Mouse (Mus musculus): ENCODE measurements at regions not wholly inside any gene's neighbourhood (a gene's known extent, or its start where the extent isn't known, plus 50 kb on each side); places are given as distances from the start of the nearest gene placed in this dataset.

DNA sequence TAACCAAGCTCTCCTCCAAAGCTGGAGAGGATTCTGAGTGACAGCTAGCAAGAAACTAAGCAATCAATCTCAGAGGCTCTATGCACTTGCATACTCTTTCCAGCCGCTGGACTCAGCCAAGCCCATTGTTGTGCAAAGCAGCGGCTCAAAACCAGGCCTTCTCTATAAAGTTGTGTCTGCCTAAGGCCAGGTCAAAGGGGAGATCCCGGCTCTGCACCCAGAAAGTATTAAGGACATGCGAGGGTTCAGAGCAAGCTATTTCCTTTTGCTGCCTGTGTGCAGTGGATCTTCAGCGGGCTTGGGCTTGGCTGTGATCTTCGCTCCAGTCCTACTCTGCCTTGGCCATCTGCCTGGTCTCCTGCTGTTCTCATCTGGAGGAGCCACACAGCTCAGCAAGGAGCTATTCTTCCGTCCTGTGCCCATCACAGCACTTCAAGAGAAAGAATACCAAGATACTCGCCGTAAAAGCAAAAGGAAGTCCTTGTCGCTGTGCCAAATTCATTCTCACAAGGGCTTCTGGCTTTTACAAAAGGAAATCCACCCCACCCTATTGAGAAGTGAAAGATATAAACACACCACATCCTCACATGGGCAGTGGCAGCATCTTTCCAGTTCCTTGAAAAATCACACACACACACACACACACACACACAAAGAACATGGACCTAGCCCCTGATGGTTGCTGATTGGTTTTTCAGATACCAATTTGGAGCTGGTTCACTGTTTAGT is 646.6 kb downstream of the Adgrl2 start:
- intact Hi-C loops (cut with DNase I), result no loop called here
- peak; percentile 62 to 71 for DNase-seq

GRCm38 (mm10) chr3:148343256-148343632 is 647.1 kb downstream of the Adgrl2 start:
- intact Hi-C loops (cut with DNase I), result no loop called here

GRCm38 (mm10) chr3:148339258-148339657 is 651.1 kb downstream of the Adgrl2 start:
- no peak for DNase-seq
- intact Hi-C loops (cut with DNase I), result no loop called here

More at GRCm38 (mm10) chr3:148343256-148343632, 647.1 kb downstream of the Adgrl2 start:
- no peak for DNase-seq

DNA sequence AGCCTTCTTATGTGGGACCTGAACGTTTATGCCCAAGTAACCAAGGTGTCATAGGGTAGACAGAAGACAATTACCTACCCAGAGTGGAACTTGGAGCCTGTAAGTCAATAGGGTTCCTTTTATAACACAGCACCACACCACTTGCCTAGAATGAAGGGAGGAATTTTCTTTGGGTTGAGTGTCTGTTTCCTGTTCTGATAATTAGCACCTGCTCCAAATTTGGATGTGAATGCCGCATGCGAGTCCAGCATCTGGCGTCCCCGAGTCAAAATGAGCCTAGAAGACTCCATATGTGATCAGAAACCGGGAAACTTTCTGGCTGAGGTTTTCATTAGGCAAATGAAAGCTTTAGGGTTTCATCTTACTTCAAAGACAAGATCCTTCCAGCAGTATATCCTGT is 653.7 kb downstream of the Adgrl2 start:
- no peak for DNase-seq
- intact Hi-C loops (cut with DNase I), result no loop called here

GRCm38 (mm10) chr3:148336091-148336511 is 654.3 kb downstream of the Adgrl2 start:
- intact Hi-C loops (cut with DNase I), result no loop called here
- peak in 1 of 2 experiments; percentile 23 for DNase-seq

DNA sequence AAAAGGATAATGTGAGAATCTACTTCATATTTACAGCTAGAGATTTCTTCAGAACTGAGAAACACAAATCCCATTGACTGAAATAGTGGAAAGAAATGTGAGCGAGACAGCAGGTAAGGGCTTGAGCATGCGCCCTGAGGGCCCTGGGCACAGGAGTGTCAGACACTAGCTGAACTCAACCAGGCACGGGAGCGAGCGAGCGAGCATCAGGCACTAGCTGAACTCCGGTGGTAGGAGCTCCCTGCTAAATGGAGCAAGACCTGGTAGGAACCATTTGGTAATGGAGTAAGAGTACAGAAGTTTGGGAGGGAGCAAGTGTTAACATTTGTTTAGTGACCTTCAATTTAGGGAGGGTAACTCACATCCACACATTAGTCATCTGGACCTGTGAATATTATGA is 654.7 kb downstream of the Adgrl2 start:
- DNase-seq, result no peak
- intact Hi-C loops (cut with DNase I), result no loop called here

DNA sequence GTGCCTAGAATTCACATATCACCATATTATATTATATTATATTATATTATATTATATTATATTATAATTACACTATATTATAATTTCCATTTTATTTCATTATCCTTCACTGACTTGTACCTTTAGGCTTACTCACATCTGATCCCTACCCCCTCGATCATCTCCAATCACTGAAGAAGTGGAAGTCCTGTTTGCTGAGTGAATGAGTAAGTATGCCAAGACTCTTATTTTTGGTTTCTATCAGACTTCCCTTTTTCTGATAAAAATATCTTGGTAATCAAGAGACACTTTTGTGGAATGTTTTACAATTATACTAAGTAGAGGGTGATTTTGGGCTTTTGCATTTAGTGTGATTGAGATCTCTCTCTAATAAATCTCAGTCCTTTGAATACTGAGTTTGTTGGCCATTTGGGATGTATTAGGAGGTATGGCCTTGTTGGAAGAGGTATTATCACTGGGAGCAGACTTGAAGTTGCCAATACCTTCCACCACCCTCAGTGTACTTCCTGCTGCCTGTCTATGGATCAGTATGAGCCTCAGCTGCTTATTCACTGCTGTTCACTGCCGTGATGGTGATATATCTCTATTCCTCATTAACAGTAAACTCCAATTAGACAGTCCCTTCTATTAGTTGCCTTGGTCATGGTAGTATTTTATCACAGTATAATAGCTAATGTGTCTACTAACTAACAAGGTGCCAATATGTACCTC is 665.3 kb downstream of the Adgrl2 start:
- intact Hi-C loops (cut with DNase I), result no loop called here
- DNase-seq, result no peak

DNA sequence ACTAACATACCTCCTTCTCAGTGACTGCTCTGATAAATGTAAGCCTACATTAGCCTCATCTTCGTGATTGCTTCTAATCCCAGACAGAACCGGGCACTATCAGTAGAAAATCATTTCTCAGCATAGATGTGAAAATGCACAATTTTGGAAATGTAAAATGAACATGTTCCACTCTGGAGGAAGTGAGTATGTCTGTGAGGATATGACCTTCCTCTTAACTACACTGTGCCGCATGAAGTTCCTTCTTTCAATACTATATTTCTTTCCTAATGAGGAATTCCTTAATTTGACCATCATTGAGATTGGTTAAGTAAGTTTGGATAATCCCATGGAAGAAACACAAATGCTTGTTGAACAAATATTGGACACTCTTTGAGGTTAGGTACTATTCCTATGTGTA is 668.5 kb downstream of the Adgrl2 start:
- intact Hi-C loops (cut with DNase I), result no loop called here
- no peak for DNase-seq

GRCm38 (mm10) chr3:148316198-148316597 is 674.2 kb downstream of the Adgrl2 start:
- intact Hi-C loops (cut with DNase I), result no loop called here
- DNase-seq, result no peak

DNA sequence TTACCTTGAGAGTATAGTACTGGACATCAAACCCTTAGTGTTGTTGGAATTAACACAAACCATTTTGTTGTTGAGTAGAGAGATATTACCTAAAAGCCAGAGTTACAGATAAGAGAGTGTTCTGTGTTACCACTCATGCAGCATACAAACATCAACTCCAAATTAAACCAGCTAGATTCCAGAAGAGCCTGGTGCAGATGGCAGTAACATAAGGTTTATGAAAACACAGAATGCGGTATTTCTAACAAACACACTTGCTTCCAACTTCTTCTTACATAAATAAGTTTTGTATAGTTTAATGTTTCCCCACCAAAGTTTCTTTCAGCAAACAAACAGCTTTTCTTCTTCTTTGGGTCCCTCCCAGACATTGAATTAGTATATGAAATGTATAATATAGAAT is 675.1 kb downstream of the Adgrl2 start:
- intact Hi-C loops (cut with DNase I), result no loop called here
- no peak for DNase-seq

DNA sequence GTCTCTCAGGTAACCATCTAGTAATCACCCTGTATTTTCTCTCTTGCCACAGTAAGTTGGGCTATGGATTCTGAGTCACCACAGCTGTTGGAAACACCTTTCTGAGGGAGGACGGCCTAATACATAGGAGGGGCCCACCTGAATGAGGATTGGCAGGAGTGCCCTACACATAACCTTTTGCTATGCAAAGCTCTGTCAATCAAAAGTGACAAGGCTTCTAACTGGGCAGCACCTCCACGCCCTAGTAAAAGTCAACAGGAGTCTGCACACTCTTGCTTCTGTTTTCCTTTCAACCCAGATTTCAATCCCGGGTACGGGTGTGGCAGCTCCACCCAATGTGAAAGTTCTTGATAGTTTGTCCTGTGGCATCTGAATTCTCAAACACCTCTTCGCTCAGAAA is 694.8 kb downstream of the Adgrl2 start:
- DNase-seq, result no peak
- intact Hi-C loops (cut with DNase I), result no loop called here

DNA sequence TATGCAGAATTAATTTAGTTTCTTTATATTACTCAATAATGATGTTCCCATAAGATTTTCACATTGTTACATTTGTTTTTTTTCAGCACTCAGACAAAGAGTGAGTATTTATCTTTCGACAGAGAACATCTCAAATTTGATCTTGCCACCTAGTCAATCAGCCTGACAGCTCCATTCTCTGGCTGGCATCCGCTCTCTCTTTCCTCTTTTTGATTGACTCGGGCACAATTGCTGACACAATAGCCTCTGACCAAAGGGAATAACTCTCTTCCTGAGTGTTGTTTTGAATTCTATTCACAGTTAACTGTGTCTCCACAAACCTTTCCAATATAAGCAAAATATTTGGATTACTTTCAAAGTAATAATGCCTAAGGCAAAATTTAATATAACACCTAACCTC is 711.4 kb downstream of the Adgrl2 start:
- no peak for DNase-seq
- intact Hi-C loops (cut with DNase I), result no loop called here

GRCm38 (mm10) chr3:148272159-148272848 is 718.1 kb downstream of the Adgrl2 start:
- no peak for DNase-seq
- intact Hi-C loops (cut with DNase I), result no loop called here

DNA sequence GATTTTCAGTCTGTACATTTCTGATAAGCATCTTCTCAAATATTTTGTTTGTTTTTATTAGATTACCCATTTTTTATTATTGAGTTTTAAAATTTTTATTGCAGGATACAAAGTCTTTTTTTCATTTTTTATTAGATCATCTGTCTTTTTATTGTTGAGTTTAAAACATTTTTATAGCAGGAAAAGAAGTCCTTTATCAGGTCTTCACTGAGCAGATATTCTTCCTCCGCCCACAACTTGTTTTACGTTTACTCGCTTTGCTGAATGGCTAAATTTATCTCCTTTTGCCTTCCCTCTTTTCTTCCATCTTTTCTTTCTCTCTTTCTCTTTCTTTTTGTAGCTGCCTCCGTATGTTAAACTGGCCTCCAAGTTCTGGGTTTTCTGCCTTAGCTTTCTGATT is 721.5 kb downstream of the Adgrl2 start:
- intact Hi-C loops (cut with DNase I), result no loop called here
- no peak for DNase-seq

DNA sequence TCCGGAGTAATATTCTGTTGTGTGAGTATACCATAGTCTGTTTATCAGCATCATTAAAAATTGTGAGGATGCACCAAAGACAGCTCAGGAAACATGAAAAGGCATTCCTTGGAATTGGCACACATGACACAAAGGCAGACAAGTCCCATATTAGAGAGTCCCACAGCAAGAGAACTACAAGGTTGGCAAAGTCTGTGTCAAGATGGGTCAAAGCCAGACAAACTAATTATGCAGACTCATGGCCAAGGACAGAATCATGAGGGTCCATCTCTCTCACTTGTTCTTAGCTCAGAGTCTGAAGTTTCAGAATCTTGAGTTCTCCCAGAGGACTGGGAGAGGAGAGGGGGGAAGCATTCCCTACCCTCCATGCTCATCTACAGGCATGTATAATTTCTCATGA is 731.1 kb downstream of the Adgrl2 start:
- intact Hi-C loops (cut with DNase I), result no loop called here
- DNase-seq, result no peak

- intact Hi-C loops (cut with DNase I), result no loop called here
- peak; percentile 71 to 78 for DNase-seq
Measured at GRCm38 (mm10) chr3:148248617-148249016, 741.7 kb downstream of the Adgrl2 start.

GRCm38 (mm10) chr3:148246786-148247185 is 743.6 kb downstream of the Adgrl2 start:
- intact Hi-C loops (cut with DNase I), result no loop called here
- DNase-seq, result no peak

- intact Hi-C loops (cut with DNase I), result no loop called here
- no peak for DNase-seq
Measured at GRCm38 (mm10) chr3:148238093-148238492, 752.3 kb downstream of the Adgrl2 start.

DNA sequence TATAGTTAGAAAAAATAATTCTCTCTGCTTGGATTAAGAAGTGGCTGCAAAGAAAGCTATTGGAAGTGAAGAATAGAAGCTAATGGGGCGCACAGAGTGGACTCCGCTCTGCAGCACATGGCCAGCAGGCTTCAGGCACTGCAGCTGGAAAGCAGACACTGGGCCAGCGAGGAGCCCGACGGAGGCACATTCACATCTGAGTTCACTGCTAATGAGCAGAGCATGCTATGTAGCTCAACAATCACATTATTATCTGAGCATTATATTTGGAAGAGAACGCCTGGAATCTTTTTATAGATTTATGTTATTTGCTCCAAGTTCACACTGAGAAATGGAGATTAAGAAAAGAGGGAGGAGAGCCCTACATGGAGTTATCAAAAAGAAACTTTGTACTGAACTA is 752.8 kb downstream of the Adgrl2 start:
- intact Hi-C loops (cut with DNase I), result no loop called here
- no peak for DNase-seq

DNA sequence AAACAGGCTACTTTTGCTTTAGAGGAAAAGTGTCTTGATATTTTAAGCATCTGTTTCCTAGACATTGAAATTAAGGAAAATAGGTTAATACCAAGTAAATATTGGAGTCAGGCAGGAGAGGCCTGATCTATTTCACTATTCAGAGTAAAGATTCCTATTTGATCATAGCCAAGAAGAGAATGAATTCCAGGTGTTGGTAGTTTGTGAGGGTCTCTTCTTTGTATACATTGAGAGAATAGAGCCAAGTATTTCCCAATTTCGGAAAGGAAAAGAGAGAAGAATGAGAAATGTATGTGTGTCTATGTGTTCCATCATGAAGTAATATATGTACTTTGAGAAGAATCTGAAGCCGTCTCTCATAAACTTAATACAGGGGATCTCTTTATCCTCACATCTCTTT is 756.7 kb downstream of the Adgrl2 start:
- DNase-seq, result no peak
- intact Hi-C loops (cut with DNase I), result no loop called here

DNA sequence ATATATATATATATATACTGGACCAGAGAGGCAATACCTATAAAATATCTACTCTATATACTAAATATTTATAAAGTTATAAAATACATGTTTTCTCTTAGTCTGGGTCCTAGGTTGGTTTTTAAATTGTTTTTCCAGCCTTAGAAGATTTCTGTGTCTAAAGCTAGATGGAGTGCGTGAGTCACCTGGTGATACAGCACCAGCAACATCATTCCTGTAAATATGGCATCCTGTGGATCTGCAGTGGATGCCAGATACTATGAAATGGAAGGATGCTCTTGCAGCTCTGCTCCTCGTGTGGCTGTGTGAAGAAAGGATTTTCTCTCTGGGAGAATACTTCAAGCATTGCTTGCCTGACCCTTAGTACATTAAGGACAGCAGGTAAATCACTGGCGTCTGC is 761.2 kb downstream of the Adgrl2 start:
- intact Hi-C loops (cut with DNase I), result no loop called here
- no peak for DNase-seq
